Mouse (Mus musculus) kidney, adult 2 months (tissue): ENCODE results near the gene Tmem120a. TPM values are rescaled to one million over a fixed set of nuclear protein-coding genes. Genes with fewer than 3 reads are reported as not detected.

Source experiments
- DNase-seq: peaks from one replicate; pipeline ENCODE4 v3.0.0; 2021
- H3K27ac ChIP-seq: fragments of 200-500 bp; 2 replicates; pipeline ENCODE4 v1.5.1; 2012; ENCODE audit warnings: low read depth, low read length, control low read depth, inconsistent platforms; ENCODE audit not compliant: insufficient read depth
- H3K27me3 ChIP-seq: fragments of 200-500 bp; replicated peaks from 2 replicates; pipeline ENCODE4 v1.6.1; 2012; ENCODE audit warnings: mild to moderate bottlenecking, moderate library complexity, low read length, inconsistent platforms; ENCODE audit not compliant: control insufficient read depth, insufficient read depth
- H3K36me3 ChIP-seq: fragments of 200-500 bp; 2 replicates; pipeline ENCODE4 v1.6.1; 2012; ENCODE audit warnings: mild to moderate bottlenecking, moderate library complexity, low read length, inconsistent platforms; ENCODE audit not compliant: control insufficient read depth, insufficient read depth
- H3K4me1 ChIP-seq: fragments of 200-500 bp; 2 replicates; pipeline ENCODE4 v1.6.1; 2011; ENCODE audit warnings: low read length; ENCODE audit not compliant: control insufficient read depth, insufficient read depth
- H3K4me3 ChIP-seq: fragments of 200-500 bp; 2 replicates; pipeline ENCODE4 v1.5.1; 2011; ENCODE audit warnings: mild to moderate bottlenecking, low read depth, low read length, control low read depth; ENCODE audit not compliant: insufficient read depth
- CTCF ChIP-seq: fragments of 200-500 bp; conservative IDR thresholded peaks from 2 replicates; pipeline ENCODE4 v1.5.1; 2011; ENCODE audit warnings: low read depth, mild to moderate bottlenecking, control low read depth, low read length, moderate library complexity, mixed read lengths; ENCODE audit not compliant: insufficient read depth, insufficient read length
- POLR2A ChIP-seq: fragments of 200-500 bp; IDR thresholded peaks from one replicate; pipeline ENCODE4 v1.6.1; 2011; ENCODE audit warnings: low read depth, low read length, control low read depth
- WGBS: fragments of 180-500 bp; shearing (Covaris S2); methylation state at CpG from one replicate; pipeline ENCODE4 v1.1.7; 2018; 5-methylcytosine and 5-hydroxymethylcytosine counted together
- polyA plus RNA-seq: library from polyadenylated mRNA; depleted of rRNA; stranded (reverse); fragments of >200 nt; gene quantifications from 2 replicates; pipeline ENCODE4 v1.2.3, GENCODE M21; 2012

Tmem120a gene
- polyA plus RNA-seq, 1 experiment: 96.7 TPM

DNA sequence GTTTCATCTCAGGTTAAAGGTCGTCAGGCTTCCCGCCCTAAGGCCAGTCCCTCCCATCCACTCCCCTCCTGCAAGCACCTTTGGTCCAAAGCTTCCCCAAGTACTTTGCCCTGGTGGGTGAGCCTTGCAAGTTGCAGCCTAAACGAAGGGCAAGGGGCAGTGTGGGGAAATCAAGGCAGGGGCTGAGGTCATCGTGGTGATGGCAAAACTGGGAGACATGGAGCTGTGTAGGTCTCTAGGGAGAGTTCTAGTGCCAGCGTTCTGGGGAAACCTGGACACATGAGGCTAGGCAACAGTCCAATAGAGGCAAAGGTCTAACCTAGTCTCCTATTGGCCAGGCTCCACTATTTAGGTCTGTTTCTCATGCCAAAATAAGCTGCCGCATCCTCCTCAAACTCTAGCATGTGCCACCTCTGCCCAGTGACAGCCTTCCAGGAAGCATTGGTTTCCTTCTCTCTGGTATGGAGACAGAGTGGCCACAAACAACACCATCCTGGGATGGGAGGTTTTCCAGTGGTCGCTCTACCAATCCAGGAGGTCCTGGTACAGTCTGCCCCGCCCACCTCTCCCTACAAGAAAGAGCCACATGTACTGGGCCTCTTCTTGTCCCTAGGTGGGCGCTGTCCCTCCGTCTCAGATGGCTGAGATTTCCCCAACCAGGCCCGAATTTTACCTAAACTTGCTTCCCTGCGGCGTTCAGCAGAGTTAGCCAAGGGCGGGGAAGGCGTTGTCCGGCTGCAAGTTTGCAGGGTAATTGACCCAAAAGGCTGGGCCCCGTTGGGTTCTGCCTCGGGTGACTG lies 1.1 kb downstream of the Tmem120a start:
- H3K4me1 ChIP-seq: peaks cover 9% of the 10 kb centered on the region; the same call in 1 of the 2 replicates
- no peaks in the 10 kb centered on the region for H3K36me3 ChIP-seq
- no peaks in the 10 kb centered on the region for H3K27me3 ChIP-seq
- H3K4me3 ChIP-seq: peak overlapping the region; percentile 70
- WGBS: 18% methylated on average over 18 of the region's 18 CpGs
- TF ChIP-seq CTCF (no peak), POLR2A (no peak)
- DNase-seq: peak; percentile 84
- H3K27ac ChIP-seq: peak overlapping the region; percentile 29

DNA sequence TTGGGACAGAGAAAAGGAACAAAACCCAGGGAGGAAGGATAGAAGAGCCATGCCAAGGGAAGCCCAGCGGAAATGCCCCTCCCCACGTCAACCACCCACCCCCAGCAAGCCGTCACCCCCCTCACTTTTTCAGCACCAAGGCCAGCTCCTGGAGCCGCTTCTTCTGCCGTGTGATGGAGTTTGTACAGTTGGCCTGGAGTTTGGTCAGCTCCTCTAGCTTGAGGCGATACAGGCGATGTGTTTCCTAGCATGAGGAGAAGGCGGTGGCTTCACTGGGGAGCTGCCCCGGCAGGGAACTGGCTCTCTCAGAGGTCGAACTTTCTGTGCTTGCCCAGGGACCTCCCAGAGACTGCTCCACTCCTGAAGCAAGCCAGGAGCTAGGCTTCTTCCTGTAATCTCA lies 2.1 kb downstream of the Tmem120a start:
- no peak for TF ChIP-seq POLR2A
- TF ChIP-seq CTCF: no peak
- Histone ChIP-seq H3K4me1 (peaks cover 9% of the 10 kb centered on the region; the same call in 1 of the 2 replicates), H3K36me3 (no peaks in the 10 kb centered on the region), H3K4me3 (no peak overlapping the region), H3K27ac (no peak overlapping the region), H3K27me3 (no peaks in the 10 kb centered on the region)
- peak; percentile 81 for DNase-seq
- WGBS: 41% methylated on average over 10 of the region's 10 CpGs

DNA sequence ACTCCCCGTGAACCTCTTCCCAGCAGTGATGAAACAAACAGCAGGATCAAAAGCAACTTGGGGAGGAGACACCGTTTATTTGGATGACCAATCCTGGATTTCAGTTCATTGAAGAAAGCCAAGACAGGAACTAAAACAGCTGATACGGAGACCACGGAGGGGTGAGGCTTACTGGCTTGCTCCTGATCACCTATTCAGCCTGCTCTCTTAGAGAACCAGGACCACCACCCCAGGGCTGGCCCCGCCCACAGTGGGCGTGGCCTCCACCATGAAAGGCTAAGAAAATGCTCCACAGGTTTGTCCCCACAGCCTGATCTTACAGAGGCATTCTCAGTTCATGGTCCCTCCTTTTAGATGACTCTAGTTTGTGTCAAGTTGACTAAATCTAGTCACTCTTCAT lies 6.0 kb downstream of the Tmem120a start:
- Histone ChIP-seq H3K4me1 (peaks cover 4% of the 10 kb centered on the region; the same call in 1 of the 2 replicates), H3K4me3 (no peak overlapping the region), H3K27me3 (no peaks in the 10 kb centered on the region), H3K27ac (no peak overlapping the region), H3K36me3 (peaks cover 6% of the 10 kb centered on the region)
- WGBS: 31% methylated on average over 6 of the region's 6 CpGs
- DNase-seq: no peak
- TF ChIP-seq POLR2A (no peak), CTCF (no peak)

DNA sequence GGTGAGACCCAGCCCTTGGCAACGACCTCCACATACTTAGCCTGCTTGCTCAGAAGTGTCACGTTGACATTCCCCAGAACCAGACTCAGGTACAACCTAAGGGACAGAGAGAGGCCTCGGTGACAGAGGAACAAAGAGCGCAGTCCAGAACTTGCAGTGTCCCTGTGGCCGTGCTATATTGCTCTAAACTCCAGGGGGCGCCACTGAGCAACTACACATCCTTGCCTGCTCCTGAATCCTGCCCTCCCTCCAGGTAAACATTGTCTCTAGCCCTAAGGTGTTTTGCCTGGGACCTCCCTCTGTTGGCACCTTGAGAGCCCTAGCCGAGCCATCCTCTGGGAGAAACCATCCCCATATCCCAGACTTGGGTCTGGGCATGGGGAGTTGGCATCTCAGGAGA lies 7.1 kb downstream of the Tmem120a start:
- WGBS: 78% methylated on average over 7 of the region's 7 CpGs
- no peaks in the 10 kb centered on the region for H3K27me3 ChIP-seq
- H3K36me3 ChIP-seq: peaks cover 6% of the 10 kb centered on the region
- H3K27ac ChIP-seq: no peak overlapping the region
- peak; percentile 69 for TF ChIP-seq CTCF
- no peak for TF ChIP-seq POLR2A
- no peaks in the 10 kb centered on the region for H3K4me1 ChIP-seq
- no peak for DNase-seq
- no peak overlapping the region for H3K4me3 ChIP-seq

DNA sequence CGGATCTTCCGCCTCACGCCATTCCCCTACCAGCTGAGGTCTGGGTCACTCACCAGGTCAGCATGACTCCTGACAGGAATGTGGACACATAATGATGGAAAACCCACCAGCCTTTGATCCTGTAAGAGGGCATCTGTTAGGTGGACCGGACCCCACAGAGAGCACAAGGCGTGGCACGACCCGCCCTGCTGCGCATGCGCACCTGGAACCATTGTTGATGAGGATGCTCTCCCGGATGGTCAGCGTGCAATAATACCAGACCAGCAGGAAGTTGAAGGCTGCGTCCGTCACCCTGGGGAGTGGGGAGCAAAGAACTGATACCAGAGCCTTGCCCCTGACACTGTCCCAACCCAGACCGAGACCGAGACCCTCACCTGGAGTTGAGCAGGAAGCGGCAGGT lies 7.7 kb downstream of the Tmem120a start:
- WGBS: 94% methylated on average over 16 of the region's 16 CpGs
- H3K27me3 ChIP-seq: no peaks in the 10 kb centered on the region
- H3K36me3 ChIP-seq: peaks cover 8% of the 10 kb centered on the region
- DNase-seq: no peak
- H3K4me3 ChIP-seq: no peak overlapping the region
- H3K4me1 ChIP-seq: no peaks in the 10 kb centered on the region
- TF ChIP-seq POLR2A (no peak), CTCF (no peak)
- H3K27ac ChIP-seq: no peak overlapping the region

DNA sequence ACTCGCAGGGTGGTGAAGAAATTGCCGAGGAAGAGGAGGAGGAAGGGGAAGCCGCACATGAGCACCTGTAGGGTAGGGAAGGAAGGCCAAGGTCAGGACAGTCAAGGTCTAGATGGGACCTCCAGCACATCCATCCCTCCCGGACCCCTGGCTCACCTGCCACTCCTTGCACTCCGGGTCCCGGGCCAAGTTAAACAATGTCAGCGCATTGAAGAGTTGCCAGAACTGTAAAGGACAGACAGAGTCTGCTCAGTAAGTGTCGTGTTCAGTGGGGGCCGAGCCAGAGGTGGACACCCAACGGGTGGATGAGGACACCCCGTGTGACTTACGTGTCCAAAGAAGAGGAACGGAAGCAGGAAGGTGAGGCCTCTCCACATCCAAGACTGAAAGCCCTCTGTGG lies 8.5 kb downstream of the Tmem120a start:
- Histone ChIP-seq H3K4me1 (no peaks in the 10 kb centered on the region), H3K4me3 (no peak overlapping the region), H3K36me3 (peaks cover 9% of the 10 kb centered on the region), H3K27me3 (no peaks in the 10 kb centered on the region), H3K27ac (no peak overlapping the region)
- 63% methylated on average over 13 of the region's 13 CpGs for WGBS
- DNase-seq: peak; percentile 48
- TF ChIP-seq POLR2A (no peak), CTCF (no peak)

DNA sequence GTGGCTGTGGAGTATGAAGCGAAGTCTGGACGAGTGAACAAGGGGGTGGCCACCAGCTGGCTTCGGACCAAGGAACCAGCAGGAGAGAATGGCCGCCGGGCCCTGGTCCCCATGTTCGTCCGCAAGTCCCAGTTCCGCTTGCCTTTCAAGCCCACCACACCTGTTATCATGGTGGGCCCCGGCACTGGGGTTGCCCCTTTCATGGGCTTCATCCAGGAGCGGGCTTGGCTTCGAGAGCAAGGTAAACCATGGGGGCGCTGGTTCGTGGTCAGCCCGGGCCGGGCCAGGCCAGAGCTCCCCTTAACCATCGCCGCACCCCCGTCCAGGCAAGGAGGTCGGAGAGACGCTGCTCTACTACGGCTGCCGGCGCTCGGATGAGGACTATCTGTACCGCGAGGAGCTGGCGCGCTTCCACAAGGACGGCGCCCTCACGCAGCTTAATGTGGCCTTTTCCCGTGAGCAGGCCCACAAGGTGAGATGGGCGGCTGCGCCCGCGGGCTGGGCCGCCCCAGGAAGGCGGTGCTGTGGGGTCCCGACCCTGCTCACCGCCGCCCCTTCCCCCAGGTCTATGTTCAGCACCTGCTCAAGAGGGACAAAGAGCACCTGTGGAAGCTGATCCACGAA lies 10.1 kb downstream of the Tmem120a start:
- Histone ChIP-seq H3K36me3 (peaks cover 14% of the 10 kb centered on the region), H3K4me1 (no peaks in the 10 kb centered on the region), H3K4me3 (no peak overlapping the region), H3K27ac (no peak overlapping the region), H3K27me3 (no peaks in the 10 kb centered on the region)
- DNase-seq: peak; percentile 38
- TF ChIP-seq CTCF: no peak
- no peak for TF ChIP-seq POLR2A
- WGBS: 91% methylated on average over 42 of the region's 42 CpGs
